Mouse (Mus musculus): ENCODE measurements at regions not wholly inside any gene's neighbourhood (a gene's known extent, or its start where the extent isn't known, plus 50 kb on each side); places are given as distances from the start of the nearest gene placed in this dataset.

DNA sequence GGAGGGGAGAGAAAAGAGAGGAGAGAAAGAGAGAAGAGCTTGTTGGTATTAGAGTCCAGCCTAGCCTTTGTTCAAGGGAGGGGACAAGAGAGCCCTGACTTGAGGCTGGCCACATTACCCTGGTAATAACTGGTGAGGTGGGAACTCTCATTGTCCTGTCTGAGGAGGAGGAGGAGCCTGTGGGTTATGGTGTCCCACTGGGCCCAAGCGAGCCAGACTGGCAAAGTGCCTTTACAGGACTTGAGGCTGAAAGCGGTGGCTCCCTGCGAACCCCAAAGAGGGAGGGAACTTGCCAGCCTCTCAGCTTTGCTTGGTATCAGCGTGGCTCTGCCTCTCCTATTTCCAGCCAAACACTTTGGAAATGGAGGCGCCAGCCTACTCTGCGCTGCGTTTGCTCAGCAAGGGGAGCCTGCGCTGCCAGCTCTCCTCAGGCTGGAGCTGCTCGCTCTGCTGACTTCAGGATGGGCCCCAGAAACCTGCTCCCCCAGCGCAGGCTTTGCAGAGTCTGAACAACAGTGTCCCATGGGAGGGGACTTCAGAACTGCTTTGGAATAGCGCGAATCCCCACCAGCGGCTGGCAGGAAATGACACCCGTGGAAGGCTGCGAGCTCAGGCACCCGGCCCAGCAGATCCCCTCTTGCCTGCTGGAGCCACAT lies 66.4 kb upstream of the Pmepa1 start:
- no peak for TF ChIP-seq CTCF (conservative IDR thresholded peaks at IDR 0.05; ENCODE audit: insufficient read depth, insufficient read length, low read depth, low read length)
- TF ChIP-seq POLR2A (IDR thresholded peaks at IDR 0.05; ENCODE audit: low read depth, low read length): no peak
